Mouse (Mus musculus): Measurements from ENCODE around the gene B3galt1. TPM values are rescaled to one million over a fixed set of nuclear protein-coding genes. Genes with fewer than 3 reads are reported as not detected.

Gene B3galt1
- total RNA-seq, 2 experiments from 2014 or later = 87.4 to 106 TPM

DNA sequence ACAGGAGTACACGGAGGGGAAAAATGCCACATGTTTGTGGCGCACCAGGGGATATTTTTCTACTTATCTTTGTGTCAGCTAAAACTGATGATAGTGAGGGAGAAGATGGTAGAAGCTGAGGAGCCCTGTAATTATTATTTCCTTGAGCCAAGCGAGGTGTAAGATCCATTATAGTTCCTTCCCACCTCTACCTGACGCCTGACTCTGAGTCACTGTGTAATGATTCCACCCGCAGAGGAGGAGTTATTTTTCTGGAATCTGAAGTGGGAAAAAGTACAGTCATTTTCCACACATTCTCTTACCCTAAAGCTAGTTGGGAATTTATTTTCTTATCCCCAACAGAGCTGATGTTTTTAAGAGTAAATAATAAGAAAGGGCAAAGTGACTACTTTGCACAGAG, 475.1 kb downstream of the B3galt1 start:
- no peak for DNase-seq (ENCODE audit: low spot score in 2 of 2)

GRCm38 (mm10) chr2:68052481-68052880, 486.8 kb downstream of the B3galt1 start:
- no peak for DNase-seq (ENCODE audit: low spot score in 2 of 2)

DNA sequence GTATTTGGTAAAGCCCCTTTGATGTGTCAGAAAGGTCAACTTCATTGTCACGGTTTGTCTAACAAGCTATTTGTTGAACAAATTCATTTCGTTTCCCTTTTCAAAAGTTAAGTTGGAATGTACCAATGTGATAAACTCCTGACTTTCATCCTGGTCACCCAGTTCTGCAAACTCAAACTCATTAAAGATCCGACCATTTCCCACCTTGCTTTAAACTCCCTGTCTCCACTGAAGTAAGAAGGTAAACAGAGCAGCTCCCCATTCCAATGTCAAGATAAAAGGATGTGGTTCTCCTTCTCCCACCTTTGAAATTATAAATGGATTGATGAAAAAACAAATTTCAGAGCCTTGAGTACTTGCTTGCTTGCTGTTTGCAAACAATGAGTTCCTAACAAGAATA, 487.6 kb downstream of the B3galt1 start:
- DNase-seq (ENCODE audit: low spot score in 2 of 2) = no peak

DNA sequence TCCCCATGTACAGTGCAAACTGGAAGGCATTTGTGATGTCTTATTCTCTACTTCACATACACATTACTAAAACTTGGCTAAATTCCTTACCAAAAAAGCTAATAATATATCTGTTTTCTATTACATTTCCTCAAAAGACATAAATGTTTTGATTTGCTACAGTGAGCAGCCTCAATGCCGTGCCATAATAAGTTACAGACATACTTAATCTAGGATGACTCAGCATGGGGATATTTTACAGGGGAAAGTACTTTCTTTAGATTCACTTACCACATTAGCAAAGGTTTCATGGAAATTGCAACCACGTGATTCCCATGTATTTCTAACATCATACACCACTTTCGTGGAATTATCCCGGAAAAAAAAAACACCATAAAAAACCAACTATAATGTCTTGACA, 495.7 kb downstream of the B3galt1 start:
- DNase-seq (ENCODE audit: low spot score in 2 of 2) = no peak

DNA sequence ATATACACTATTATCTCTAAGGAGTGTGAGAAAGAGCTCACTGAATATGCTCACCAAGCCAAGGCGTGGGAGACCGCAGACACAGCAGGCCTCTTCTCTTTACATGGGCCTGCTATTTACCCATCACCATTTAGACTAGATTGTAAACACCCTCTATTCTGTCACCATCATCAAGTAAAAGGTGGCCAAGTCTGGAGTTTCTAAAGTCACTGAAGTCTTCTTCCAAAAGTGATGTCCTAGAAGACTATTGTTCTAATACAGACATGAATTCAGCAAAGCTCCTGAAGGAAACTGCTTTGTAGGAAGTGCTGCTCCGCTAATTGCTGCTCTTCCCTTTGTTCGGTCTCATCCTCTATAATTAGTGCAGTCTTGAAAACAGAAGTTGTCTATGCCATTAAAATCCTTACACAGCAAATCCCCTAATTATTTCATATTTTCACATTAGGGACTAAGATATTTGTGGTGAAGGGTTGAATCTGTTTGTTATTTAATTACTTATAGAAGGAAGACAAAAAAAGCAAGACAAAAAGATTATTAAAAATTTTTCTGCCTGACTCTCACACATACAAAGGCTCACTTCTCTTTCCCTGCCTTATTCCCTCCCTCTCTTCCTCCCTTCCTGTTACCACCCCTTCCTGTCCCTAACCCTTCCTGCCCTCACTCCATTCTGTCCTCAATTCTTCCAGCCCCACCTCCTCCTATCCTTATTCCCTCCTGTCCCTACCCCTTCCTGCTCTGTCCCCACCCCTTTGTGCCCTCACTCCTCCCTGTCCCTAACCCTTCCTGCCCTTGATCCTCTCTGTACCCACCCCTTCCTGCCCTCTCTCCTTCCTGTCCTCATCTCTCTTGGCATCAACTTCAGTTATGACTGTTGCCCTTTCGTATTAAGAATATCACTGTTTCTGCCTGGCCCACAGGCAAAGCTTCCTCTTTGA, 514.0 kb downstream of the B3galt1 start:
- DNase-seq (ENCODE audit: low spot score in 2 of 2) = no peak

- no peak for DNase-seq (ENCODE audit: low spot score in 2 of 2)
These were observed 515.2 kb downstream of the B3galt1 start for GRCm38 (mm10) chr2:68080872-68081280.

GRCm38 (mm10) chr2:68084483-68084882, 518.8 kb downstream of the B3galt1 start:
- DNase-seq (ENCODE audit: low spot score in 2 of 2) = no peak

GRCm38 (mm10) chr2:68086101-68086500, 520.4 kb downstream of the B3galt1 start:
- DNase-seq (ENCODE audit: low spot score in 2 of 2) = no peak

GRCm38 (mm10) chr2:68091559-68091958, 525.9 kb downstream of the B3galt1 start:
- DNase-seq (ENCODE audit: low spot score in 2 of 2) = no peak

DNA sequence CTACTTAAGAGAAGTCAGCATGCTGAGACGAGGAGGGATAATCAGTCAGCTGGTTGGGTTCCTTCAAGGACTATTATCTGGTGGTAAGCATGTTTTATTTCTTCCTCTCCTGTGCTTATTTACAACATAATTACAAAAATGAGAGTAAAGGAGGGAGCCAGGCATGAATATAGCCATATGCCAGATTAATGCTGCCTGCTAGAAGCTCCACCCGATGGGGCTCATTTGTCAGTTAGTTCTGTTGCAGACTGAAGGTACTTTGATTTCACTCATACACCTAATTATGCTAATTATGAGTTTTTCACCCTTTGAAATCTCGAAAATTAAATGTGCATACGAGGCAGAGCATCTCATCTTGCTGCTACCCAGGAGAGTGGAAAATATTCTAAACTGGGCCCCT, 539.0 kb downstream of the B3galt1 start:
- DNase-seq (ENCODE audit: low spot score in 2 of 2) = no peak

- DNase-seq (ENCODE audit: low spot score in 2 of 2) = no peak
These were observed 552.4 kb downstream of the B3galt1 start for GRCm38 (mm10) chr2:68118076-68118475.

- no peak for DNase-seq (ENCODE audit: low spot score in 2 of 2)
These were observed 559.1 kb downstream of the B3galt1 start for GRCm38 (mm10) chr2:68124751-68125150.

DNA sequence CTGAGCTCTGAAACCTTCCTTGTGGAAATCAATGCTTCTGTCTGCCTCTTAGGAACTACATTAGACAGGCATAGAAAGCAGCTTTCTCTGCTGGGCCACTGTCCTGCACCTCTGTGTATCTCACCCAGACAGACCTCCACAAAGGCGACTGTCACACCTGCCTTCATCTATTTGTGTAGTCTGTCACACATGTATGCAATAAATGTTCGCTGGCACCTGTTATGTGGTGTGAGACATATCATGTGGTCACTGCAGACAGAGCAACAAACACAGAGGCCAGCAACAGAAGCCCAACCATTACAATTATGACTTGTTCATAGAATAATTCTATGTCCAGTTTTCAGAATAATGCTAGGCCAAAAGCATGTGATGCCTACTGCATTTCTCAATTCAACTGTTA, 575.4 kb downstream of the B3galt1 start:
- no peak for DNase-seq (ENCODE audit: low spot score in 2 of 2)

GRCm38 (mm10) chr2:68143292-68143691, 577.6 kb downstream of the B3galt1 start:
- DNase-seq (ENCODE audit: low spot score in 2 of 2) = no peak

DNA sequence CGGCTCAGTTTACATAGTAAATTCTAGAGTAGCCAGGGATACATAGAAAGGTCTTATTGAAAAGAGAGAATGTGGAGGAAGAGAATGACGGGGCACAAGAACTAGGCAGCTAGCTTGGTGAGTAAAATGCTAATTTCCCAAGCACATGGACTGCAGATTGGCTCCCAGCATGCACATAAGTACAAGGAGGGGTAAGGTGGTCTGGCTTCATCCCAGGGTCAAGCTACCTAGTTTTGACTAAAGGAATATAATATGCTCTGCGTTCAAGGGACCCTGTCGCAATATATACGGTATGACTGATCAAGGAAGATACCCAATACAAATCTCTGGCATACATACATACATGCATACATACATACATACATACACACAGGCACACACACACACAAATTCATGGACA, 594.1 kb downstream of the B3galt1 start:
- DNase-seq (ENCODE audit: low spot score in 2 of 2) = no peak

DNA sequence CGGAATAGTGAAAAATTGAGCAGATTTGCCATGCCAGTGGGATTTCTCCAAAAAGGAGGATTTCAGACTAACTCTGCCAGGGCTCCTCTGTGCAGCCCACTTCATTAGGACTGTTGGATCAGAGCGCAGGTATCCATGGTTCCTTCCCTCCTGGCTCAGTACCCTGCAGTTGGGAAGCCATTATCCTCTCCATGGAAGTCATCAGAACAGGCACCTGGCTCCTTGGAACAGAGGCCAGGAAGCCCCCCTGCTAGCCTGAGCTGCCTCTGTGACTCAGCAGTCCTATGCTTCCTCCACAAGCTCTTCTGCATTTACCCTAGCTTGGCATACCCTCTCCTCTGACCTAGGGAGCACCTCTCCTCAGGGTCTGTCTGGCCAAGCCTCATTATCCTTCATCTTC, 594.9 kb downstream of the B3galt1 start:
- DNase-seq (ENCODE audit: low spot score in 2 of 2) = no peak

GRCm38 (mm10) chr2:68162012-68162411, 596.3 kb downstream of the B3galt1 start:
- no peak for DNase-seq (ENCODE audit: low spot score in 2 of 2)

DNA sequence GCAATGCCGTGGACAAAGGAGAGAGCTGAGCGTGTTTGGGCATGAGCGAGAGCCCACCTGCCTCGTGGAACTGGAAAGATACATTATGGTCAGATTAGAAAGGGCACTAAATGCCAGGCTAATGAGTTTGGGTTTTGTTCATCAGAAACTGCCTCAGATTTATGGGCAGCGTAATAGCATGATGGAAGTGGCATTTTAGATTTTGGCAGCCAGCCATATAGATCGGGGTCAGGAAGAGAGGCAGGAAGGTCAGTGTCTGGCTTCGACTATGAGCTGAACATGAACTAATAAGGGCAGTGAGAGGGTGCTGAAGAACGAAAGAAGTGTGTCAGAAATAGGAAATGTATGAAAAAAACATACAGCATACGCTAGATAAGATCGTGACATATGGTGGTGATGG, 605.6 kb downstream of the B3galt1 start:
- DNase-seq (ENCODE audit: low spot score in 2 of 2) = no peak

Small RNA genes lying within 50 kb of the gene (microRNA-seq; reads per million reads assigned to microRNA genes)
- gene Mir6335 (0 reads per million in 2 experiments), gene Mir7224 (15.0 to 18.8 reads per million in 2 experiments)

Other genes starting within 250 kb of the B3galt1 start
- not detected for gene Gm21830, start 152.1 kb upstream of the B3galt1 start, total RNA-seq (2021)
- gene Gm26727, start 132.7 kb upstream of the B3galt1 start, total RNA-seq (2021) = not detected
- gene Xirp2, start 119.9 kb upstream of the B3galt1 start, total RNA-seq (2021) = under 1 TPM in 1 of 2 experiments, not detected in 1; 0.02 TPM